Mouse (Mus musculus): Measurements from ENCODE around the gene Evi2b. TPM values are rescaled to one million over a fixed set of nuclear protein-coding genes. Genes with fewer than 3 reads are reported as not detected.

Gene Evi2b
- polyA plus RNA-seq, 1 experiment from 2014 or later = 593 TPM

DNA sequence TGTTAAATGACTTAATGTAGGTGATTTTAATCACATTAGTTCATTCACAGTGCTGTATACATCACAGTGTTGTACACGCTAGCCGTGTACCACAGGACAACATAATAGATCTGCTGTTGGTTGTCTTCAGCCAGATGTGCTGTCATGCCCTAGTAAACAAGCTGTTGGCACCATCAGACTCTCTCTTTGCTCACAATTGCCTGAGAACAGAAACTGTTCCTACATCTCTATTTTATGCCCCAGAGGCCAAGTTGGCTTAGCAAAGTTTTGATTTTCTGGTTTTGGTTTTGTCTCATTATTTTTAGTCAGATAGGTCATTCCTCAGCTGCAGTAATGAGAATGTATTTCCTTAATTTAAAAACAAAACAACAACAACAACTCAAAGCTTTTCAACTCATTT is 6.2 kb upstream of the Evi2b start:
- Histone ChIP-seq H3K4me3 (ENCODE audit: inconsistent target) (peak overlapping the region; percentile 64), H3K79me2 (ENCODE audit: inconsistent target) (peaks cover 58% of the 10 kb centered on the region), H3K27ac (peak overlapping the region; percentile 98), H3K36me3 (ENCODE audit: inconsistent target) (peaks cover 8% of the 10 kb centered on the region)
- 63% methylated on average over 2 of the region's 2 CpGs for WGBS (ENCODE audit: missing documents)

DNA sequence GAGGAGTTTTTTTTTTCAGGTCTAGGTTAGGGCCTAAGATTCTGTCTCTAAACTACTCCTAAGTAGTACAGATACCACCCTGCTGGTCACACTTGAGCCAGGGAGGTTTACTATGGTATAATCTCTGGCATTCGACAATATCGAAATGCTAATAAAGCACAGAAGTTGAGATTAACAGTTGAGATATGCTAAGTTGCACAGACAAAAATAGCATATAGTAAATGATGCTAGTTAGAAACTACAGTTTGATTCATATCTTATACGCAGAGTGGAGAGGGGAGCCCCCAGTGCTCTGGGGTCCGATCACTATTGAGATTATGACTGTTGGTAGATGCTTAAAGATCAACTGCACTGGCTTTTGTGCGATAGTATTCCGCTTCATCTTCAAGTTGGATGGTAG is 5.7 kb upstream of the Evi2b start:
- Histone ChIP-seq H3K27ac (peak overlapping the region; percentile 98), H3K36me3 (ENCODE audit: inconsistent target) (peaks cover 8% of the 10 kb centered on the region), H3K4me3 (ENCODE audit: inconsistent target) (peak overlapping the region; percentile 64), H3K79me2 (ENCODE audit: inconsistent target) (peaks cover 63% of the 10 kb centered on the region)
- WGBS (ENCODE audit: missing documents) = 86% methylated on average over 4 of the region's 6 CpGs

DNA sequence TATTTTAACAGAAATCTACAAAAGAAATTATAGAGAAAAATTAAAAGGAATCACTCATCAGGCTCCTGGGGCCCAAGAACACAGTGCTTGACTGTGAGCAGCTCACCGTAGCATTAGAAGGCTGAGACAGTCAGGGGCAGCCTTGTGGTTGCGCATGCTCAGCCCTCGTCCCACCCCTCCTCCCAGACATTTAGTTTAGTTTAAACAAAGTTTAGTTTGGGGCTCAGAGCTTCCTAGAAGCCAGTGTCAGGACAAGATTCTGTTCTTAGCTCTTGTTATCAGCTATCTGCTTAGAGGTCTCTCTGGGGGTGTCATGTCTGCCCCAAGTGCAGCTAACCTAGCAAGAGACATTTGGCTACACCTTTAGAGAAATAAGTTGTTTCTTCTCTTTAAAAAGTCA is 5.0 kb upstream of the Evi2b start:
- Histone ChIP-seq H3K36me3 (ENCODE audit: inconsistent target) (peaks cover 8% of the 10 kb centered on the region), H3K27ac (peak overlapping the region; percentile 98), H3K79me2 (ENCODE audit: inconsistent target) (peaks cover 69% of the 10 kb centered on the region), H3K4me3 (ENCODE audit: inconsistent target) (peak overlapping the region; percentile 64)
- WGBS (ENCODE audit: missing documents) = 53% methylated on average over 3 of the region's 3 CpGs

DNA sequence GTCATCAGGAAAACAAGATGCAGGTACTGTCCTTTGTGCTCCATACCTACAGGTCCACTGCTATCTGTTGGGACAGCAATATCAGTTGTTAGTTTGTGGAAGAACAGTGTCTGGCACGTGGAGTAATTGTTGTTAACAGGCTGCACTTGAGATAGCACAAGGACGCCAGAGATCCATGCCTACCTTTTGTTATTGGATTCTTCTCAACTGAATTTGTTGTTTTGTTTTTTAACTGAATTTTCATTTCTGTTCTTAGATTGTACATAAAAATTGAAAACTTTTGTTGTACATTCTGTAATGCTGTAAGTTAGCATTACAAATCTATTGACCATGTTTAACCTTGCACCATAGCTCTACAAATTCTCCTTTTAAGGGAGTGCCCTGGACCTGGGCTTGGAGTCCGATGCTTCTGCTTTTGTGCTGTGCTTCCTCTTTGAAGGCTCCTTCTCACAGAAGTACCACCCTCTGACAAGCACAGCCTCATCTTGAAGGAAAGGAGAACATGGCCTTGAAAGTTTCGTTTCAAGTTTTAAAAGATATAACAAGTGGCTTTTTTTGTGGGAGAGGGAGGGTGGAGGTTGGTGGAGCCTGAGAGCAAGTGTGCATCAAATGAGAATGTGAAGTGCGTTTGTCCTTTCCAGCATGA is 4.3 kb upstream of the Evi2b start:
- peak overlapping the region; percentile 64 for H3K4me3 ChIP-seq (ENCODE audit: inconsistent target)
- H3K79me2 ChIP-seq (ENCODE audit: inconsistent target) = peaks cover 76% of the 10 kb centered on the region
- peaks cover 8% of the 10 kb centered on the region for H3K36me3 ChIP-seq (ENCODE audit: inconsistent target)
- H3K27ac ChIP-seq = peak overlapping the region; percentile 98
- WGBS (ENCODE audit: missing documents) = 12% methylated on average over 5 of the region's 5 CpGs

DNA sequence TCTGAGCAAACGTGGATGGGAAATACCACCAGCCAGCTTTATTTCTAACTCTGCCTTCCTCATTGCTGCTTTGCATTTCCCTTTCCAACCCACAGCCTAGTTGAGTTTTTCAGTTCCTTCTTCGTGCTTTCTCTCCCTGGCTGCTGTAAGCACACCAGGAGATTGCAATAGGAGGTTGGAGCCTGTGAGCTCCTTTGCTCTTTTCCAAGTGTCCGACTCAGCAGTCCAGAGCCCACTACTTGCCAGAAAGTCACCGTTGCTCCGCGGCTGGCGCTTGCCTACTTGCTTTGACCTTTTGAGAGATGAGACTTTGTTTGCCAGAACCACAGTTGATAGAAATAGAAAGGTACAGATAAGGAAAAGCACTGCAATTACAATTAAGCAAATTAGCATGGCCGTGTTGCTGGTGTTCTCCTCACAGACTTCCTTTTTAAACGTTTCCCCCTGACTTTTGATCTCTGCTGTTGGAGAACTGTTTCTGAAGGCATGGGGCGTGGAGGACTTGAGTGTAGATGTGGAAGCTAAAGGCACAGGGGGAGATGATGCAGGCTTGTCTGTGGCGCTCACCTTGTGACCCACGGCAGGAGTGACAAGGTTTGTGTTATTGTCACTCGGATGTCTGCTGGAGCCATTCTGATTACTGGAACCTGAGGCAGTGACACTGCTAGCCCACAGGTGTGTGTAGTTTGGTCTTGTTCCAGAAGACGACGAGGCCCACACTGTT is 3.6 kb upstream of the Evi2b start:
- peak overlapping the region; percentile 98 for H3K27ac ChIP-seq
- peaks cover 8% of the 10 kb centered on the region for H3K36me3 ChIP-seq (ENCODE audit: inconsistent target)
- WGBS (ENCODE audit: missing documents) = 18% methylated on average over 15 of the region's 15 CpGs
- H3K79me2 ChIP-seq (ENCODE audit: inconsistent target) = peaks cover 83% of the 10 kb centered on the region
- H3K4me3 ChIP-seq (ENCODE audit: inconsistent target) = peak overlapping the region; percentile 3; the same call in 1 of the 2 replicates

DNA sequence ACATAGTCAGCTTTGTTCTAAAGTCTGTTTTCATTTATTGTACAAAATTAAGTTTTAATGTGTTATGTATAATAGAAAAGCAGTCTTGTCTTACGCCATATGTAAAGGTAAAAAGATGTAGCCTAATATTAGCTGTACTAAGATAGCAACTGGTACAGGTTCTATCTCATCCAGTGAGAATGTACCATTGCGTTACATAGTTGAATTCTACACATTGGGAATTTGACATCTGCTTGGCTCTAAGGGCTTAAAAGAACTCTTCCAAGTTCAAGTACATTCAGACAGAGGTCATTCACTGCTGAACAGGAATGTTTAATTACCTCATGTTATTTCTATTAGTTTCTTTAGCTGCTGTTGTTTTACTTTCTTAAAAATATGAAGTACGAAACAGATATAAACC is 3.0 kb upstream of the Evi2b start:
- 63% methylated on average over 3 of the region's 3 CpGs for WGBS (ENCODE audit: missing documents)
- peaks cover 85% of the 10 kb centered on the region for H3K79me2 ChIP-seq (ENCODE audit: inconsistent target)
- peaks cover 8% of the 10 kb centered on the region for H3K36me3 ChIP-seq (ENCODE audit: inconsistent target)
- H3K27ac ChIP-seq = peak overlapping the region; percentile 98
- no peak overlapping the region for H3K4me3 ChIP-seq (ENCODE audit: inconsistent target)

DNA sequence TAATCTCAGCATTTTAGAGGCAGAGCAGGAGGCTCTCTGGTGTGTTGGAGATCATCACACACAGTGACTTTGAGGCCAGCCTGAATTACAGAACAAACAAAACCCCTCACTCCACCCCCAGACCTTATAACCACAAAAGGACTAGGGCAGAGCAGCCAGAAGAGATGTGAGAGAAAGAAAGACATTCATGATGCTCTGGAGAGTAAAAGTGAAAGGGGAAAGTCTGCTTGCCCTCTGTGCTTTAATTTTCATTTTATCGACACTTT is 681 bp upstream of the Evi2b start:
- Histone ChIP-seq H3K79me2 (ENCODE audit: inconsistent target) (peaks cover 79% of the 10 kb centered on the region), H3K4me3 (ENCODE audit: inconsistent target) (peak overlapping the region; percentile 58; the same call in 1 of the 2 replicates), H3K36me3 (ENCODE audit: inconsistent target) (peaks cover 8% of the 10 kb centered on the region), H3K27ac (peak overlapping the region; percentile 98)
- WGBS (ENCODE audit: missing documents) = 10% methylated on average over 1 of the region's 1 CpGs

DNA sequence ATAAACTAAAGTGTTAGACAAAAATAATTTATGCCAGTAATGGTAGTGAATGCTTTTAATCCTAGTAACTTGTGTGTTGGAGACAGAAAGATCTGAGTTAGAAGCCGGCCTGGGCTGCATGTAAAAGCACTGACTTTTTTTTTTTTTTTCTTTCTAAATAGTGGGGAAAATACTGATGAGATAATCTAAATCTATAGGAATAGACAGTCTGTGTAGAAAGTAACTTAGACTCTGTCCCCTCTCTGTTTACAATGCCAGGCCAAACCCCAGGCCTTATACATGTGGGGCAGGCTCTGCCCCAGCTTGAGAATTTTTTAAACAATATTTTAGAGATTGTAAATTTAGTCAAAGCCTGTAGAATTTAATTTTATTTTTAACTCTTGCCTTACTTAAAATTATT is 618 bp downstream of the Evi2b start:
- Histone ChIP-seq H3K36me3 (ENCODE audit: inconsistent target) (peaks cover 8% of the 10 kb centered on the region), H3K79me2 (ENCODE audit: inconsistent target) (peaks cover 82% of the 10 kb centered on the region), H3K27ac (peak overlapping the region; percentile 98), H3K4me3 (ENCODE audit: inconsistent target) (peak overlapping the region; percentile 58)
- WGBS (ENCODE audit: missing documents) = 0% methylated on average over 1 of the region's 1 CpGs

DNA sequence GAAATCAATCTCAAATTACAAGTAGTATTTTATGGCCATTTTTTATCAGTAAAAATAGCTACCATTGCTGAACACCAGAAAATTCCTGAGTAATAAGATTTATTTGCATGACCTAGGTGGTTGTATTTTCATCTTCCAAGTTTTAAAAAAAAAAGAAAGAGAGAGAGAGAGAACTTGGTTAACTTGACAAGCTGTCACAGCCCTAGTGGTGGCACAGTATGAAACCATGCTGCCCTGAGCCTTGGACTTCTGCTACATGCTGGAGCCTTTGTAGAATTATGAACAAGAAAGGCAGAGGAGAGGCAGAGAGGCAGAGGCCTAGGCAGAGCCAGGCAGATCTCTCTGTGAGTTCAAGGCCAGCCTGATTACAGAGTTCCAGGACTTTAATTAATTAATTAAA is 1.6 kb downstream of the Evi2b start:
- H3K36me3 ChIP-seq (ENCODE audit: inconsistent target) = peaks cover 8% of the 10 kb centered on the region
- peaks cover 92% of the 10 kb centered on the region for H3K79me2 ChIP-seq (ENCODE audit: inconsistent target)
- H3K27ac ChIP-seq = peak overlapping the region; percentile 98
- H3K4me3 ChIP-seq (ENCODE audit: inconsistent target) = peak overlapping the region; percentile 58

DNA sequence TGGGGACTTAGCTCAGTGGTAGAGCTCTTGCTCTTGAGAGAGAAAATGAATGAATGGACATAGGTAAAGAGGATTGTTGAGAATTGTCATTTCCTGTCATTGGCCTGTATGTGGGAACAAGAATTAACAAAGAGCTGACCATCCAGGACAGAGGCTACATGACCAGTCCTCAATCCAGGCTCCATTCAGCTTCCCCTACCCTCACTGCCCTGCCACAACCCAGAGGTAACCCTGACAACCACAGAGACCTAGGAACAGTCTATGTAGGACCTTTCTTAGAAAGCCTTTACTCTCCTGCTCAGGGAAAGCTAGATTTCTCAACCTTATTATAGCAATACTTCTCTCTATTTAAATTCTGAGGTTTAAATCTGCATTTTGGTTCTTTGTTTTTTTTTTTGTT is 2.8 kb downstream of the Evi2b start:
- peak overlapping the region; percentile 58 for H3K4me3 ChIP-seq (ENCODE audit: inconsistent target)
- H3K27ac ChIP-seq = peak overlapping the region; percentile 98
- peaks cover 14% of the 10 kb centered on the region; the same call in 1 of the 2 replicates for H3K36me3 ChIP-seq (ENCODE audit: inconsistent target)
- peaks cover 94% of the 10 kb centered on the region for H3K79me2 ChIP-seq (ENCODE audit: inconsistent target)

DNA sequence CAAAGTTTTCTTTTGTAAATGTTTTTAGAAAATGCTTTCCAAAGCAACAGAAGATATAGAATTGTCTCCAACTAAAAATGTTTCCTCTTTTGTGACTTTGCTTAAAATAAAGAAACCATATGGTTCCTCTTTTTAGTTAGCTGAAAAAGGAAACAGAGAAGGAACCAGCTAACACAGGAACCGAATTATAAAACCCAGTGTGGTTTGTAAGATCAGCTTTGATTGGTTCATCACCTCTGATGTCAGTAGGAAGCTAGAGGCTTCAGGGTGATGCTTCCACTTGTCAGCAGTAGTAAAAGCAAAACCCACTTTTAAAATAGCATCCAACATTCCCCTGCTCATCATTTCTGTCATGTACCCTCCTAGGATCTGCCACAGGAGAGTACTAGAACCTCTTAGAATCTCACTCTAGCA is 3.7 kb downstream of the Evi2b start:
- Histone ChIP-seq H3K4me3 (ENCODE audit: inconsistent target) (peak overlapping the region; percentile 58; the same call in 1 of the 2 replicates), H3K36me3 (ENCODE audit: inconsistent target) (peaks cover 20% of the 10 kb centered on the region; the same call in 1 of the 2 replicates), H3K79me2 (ENCODE audit: inconsistent target) (peaks cover 94% of the 10 kb centered on the region), H3K27ac (peak overlapping the region; percentile 98)
- WGBS (ENCODE audit: missing documents) = 0% methylated on average over 1 of the region's 1 CpGs

DNA sequence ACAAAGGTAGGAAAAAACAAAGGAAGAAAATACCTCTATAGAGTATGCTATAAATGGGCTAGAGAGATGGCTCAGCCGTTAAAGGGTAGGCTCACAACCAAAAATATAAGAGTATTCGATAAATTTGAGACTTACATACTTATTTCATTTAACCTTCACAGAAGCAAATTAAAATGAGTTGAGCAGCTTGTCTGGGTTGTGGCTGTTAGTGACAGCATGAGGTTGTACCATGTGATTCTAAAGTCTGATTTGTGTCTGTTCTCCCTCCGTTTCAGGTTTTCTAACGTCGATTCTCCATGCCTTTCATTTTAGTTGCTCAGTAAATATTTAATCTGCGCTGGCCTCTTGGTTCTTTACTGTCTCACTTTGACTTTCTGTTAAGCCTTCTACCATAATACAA is 4.3 kb downstream of the Evi2b start:
- Histone ChIP-seq H3K79me2 (ENCODE audit: inconsistent target) (peaks cover 94% of the 10 kb centered on the region), H3K4me3 (ENCODE audit: inconsistent target) (peak overlapping the region; percentile 10), H3K27ac (peak overlapping the region; percentile 98), H3K36me3 (ENCODE audit: inconsistent target) (peaks cover 25% of the 10 kb centered on the region; the same call in 1 of the 2 replicates)
- 28% methylated on average over 6 of the region's 6 CpGs for WGBS (ENCODE audit: missing documents)

DNA sequence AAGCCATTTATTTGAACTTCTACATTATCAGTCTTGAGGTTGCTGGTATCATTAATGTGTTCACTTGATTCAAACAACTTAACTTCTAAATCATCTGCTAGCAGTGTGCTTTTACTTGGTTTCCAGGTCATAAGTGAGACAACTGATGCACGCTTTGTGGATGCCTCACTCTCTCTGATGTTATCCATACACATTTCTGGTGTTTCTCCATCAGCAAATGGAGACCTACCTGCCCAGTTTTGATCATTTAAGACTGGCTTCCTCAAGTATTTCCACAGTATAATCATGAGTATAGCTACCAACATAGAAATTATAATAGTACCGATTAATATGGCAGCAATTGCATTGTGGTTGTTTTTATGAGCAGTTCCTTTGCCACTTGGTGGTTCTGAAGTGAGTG is 7.8 kb downstream of the Evi2b start:
- Histone ChIP-seq H3K4me3 (ENCODE audit: inconsistent target) (no peak overlapping the region), H3K36me3 (ENCODE audit: inconsistent target) (peaks cover 32% of the 10 kb centered on the region; the same call in 1 of the 2 replicates), H3K27ac (no peak overlapping the region), H3K79me2 (ENCODE audit: inconsistent target) (peaks cover 74% of the 10 kb centered on the region)
- 85% methylated on average over 2 of the region's 2 CpGs for WGBS (ENCODE audit: missing documents)

DNA sequence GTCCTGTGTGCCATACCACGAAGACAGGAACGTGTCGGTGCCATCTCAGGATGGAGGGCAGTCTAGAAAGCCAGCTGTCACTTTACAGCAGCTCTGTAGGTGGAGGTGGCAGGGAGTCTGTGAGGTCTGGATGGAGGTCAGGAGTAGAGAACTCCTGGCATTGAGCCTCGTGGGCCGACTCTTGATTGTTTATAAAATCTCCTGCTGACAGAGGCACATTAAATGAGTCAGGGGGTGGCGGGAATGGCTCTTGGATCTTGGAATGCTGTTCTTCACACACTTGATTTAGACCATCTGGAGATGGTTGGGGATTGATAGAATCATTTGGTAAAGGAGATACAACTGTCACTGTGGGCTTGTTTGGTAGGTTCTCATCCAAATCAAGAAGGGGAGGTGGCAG is 8.2 kb downstream of the Evi2b start:
- 83% methylated on average over 6 of the region's 6 CpGs for WGBS (ENCODE audit: missing documents)
- no peak overlapping the region for H3K4me3 ChIP-seq (ENCODE audit: inconsistent target)
- peaks cover 69% of the 10 kb centered on the region for H3K79me2 ChIP-seq (ENCODE audit: inconsistent target)
- no peak overlapping the region for H3K27ac ChIP-seq
- H3K36me3 ChIP-seq (ENCODE audit: inconsistent target) = peaks cover 32% of the 10 kb centered on the region; the same call in 1 of the 2 replicates

DNA sequence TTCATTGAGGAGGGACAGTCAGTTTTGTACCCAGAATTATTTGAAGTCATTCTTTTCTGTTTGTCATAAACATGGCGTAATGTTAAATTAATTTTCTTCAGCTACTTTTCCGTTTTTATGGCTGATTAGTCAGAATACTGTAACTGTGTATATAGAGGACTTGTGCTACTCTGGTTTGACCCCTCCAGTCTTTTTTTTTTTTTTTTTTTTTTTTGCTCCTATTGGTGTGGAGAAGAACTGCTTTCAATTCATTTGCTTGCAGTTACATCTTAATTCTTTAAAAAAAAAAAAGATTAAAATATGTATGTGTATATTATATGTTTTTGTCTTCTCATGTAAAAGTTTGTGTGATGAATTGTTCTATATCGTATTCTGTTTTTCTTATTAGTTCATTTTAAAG is 11.6 kb downstream of the Evi2b start:
- peaks cover 32% of the 10 kb centered on the region; the same call in 1 of the 2 replicates for H3K36me3 ChIP-seq (ENCODE audit: inconsistent target)
- no peak overlapping the region for H3K27ac ChIP-seq
- peaks cover 41% of the 10 kb centered on the region for H3K79me2 ChIP-seq (ENCODE audit: inconsistent target)
- WGBS (ENCODE audit: missing documents) = 83% methylated on average over 3 of the region's 3 CpGs
- H3K4me3 ChIP-seq (ENCODE audit: inconsistent target) = no peak overlapping the region

Measured in macrophage (primary cell).